Mouse (Mus musculus) adrenal gland, postnatal 10 days (tissue): ENCODE results near the gene Amigo2. TPM values are rescaled to one million over a fixed set of nuclear protein-coding genes. Genes with fewer than 3 reads are reported as not detected.

Experiments
- DNase-seq: peaks from one replicate; pipeline ENCODE4 v3.0.0; 2021; ENCODE audit warnings: mixed read lengths
- long read RNA-seq, 2 experiments: library from polyadenylated mRNA; stranded (forward); transcript quantifications; one replicate each; pipeline ENCODE4 v2.0.0; 2021
- total RNA-seq, 2 experiments: library from RNA; stranded (reverse); gene quantifications; 2 replicates each; pipeline ENCODE4 v1.2.3; 2021

The Amigo2 gene
- total RNA-seq = 10 to 100 TPM in 1 of 2 experiments, 1 to 10 TPM in 1; 9.2 to 12.1 TPM
- long read RNA-seq, experiment 1, transcript Amigo2-202 (1 exons, 2,998 nt) = minor isoform, 6 of 37 reads
- long read RNA-seq, experiment 1, transcript Amigo2-201 (2 exons, 2,801 nt) = major isoform, 9 of 37 reads
- long read RNA-seq, experiment 1, partial matches to known transcripts = 0 of 37 reads
- long read RNA-seq, experiment 1, other reads (novel, unspliced or antisense) = 22 of 37 reads
- long read RNA-seq, experiment 2, transcript Amigo2-202 (1 exons, 2,998 nt) = major isoform, 5 of 28 reads
- long read RNA-seq, experiment 2, partial matches to known transcripts = 0 of 28 reads
- long read RNA-seq, experiment 2, other reads (novel, unspliced or antisense) = 22 of 28 reads

- DNase-seq = peak; percentile 83
Observed at GRCm38 (mm10) chr15:97246911-97247790, at the start of gene Amigo2, which contains the start of gene Pced1b. Gene Amigo2 (minus strand): TSS chr15:97247287. Gene Pced1b (plus strand): TSS chr15:97247107.

DNA sequence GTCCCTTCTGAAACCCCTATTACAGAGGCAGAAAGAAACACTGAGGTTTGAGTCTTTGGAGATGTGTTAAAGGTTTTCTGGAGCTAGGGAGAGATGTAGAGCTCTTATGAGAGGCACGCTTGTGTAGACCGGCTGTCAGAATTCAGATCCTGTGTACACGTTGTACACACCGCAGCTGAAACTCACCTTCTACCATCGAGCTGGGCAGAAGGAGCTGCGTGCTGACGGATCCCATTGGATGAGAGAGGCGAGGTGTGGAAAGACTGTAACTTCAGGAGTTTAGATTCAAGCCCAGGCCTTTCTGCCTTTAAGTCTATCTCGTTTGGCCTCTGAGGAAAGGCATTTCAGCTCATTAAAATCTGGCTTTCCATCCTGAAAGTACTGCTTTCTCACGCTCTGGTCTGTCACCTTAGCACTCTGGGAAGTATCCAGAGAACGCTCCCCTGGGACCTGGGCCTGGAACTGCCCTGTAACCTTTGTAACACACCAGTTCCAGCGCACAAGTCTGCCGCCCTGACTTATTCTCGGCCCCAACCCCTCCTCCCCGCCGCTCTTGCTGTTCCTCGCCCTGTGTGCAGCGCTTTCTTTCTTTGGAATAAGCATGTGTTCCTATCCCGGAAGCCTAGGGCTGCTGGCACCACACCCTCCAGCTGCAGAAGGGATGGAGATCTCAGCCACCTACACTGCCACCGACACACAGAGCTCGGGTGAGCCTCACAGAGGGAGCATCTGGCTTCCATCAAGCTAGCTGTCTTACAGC, 44.4 kb upstream of the Amigo2 start:
- DNase-seq = peak; percentile 84

- no peak for DNase-seq
Observed at GRCm38 (mm10) chr15:97290351-97290750, 43.3 kb upstream of the Amigo2 start.

DNA sequence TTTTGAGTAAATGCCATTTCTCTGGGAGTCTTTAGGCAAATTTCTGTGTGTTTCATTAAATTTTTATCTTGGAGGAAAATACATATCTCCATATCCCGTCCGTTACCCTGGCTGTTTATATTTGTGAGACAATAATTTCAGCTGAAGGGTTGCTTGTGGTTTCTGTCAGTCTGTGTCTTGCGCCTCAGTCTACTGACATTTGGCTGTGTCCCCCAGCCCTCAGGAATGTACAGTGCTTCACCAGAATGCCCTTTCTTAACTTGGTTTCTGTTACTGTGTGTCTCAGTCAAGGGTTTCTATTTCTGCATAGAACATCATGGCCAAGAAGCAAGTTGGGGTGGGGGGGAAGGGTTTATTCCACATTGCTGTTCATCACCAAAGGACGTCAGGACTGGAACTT, 42.1 kb upstream of the Amigo2 start:
- DNase-seq = no peak

DNA sequence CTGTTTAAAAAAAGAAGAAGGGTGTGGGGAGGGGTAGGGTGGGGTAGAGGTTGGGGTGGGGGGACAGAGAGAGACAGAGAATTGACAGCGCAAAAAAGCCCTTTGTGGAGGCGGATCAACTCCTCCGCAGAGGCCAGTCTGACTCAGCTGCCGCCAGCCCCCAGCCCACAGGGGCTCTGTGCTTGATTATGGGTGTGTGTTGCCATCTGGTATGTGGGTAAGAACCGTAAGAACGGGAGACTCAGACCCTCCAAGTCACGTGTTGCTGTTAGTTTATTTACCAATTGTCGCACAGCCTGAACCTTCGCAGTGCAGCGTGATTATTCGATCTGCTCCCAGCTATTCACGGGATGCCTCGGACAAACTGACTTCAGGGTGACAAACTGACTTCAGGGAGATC, 41.6 kb upstream of the Amigo2 start:
- no peak for DNase-seq

DNA sequence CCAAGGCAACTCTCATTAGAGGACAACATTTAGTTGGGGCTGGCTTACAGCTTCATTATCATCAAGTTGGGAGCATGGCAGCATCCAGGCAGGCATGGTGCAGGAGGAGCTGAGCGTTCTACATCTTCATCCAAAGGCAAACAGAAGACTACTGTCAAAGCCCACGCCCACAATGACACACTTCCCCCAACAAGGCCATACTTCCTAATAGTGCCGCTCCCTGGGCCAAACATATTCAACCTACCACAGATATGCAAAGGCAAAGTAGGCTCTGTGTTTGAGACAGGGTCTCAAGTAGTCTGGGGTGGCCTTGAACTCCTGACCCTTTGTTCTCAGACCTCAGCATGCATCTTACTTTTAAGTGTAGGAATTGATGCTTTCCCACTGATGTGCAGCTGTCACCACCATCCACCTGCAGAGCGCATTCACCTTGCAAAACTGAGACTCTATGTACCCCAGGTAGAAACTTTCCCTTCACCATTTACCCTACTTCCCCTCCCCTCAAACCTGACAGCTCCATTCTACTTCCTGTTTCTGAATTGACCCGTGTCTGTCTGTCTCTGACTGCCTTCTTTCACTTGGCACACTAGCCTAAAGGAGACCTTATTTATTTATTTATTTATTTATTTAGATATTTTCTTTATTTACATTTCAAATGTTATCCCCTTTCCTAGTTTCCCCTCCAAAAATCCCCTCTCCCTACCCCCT, 40.5 kb upstream of the Amigo2 start:
- no peak for DNase-seq

DNA sequence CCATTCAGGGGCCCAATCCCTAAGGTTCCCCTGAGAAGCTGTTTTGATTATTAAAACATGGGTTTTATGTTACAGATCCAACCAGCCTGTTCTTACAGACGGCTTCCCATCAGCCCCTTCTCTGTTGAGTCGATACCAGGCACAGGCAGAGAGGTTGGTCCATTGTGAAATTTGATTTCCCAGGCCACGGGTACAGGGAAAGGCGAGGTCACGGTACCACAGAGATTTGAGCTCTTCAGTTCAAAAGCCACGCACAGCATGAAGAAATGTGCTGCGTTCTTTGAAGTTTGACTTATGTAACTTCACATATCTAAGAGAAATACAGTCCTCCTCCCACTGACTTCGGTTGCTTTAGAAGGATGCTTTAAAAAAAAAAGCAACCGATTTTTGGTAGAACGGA, 39.6 kb upstream of the Amigo2 start:
- DNase-seq = no peak

DNA sequence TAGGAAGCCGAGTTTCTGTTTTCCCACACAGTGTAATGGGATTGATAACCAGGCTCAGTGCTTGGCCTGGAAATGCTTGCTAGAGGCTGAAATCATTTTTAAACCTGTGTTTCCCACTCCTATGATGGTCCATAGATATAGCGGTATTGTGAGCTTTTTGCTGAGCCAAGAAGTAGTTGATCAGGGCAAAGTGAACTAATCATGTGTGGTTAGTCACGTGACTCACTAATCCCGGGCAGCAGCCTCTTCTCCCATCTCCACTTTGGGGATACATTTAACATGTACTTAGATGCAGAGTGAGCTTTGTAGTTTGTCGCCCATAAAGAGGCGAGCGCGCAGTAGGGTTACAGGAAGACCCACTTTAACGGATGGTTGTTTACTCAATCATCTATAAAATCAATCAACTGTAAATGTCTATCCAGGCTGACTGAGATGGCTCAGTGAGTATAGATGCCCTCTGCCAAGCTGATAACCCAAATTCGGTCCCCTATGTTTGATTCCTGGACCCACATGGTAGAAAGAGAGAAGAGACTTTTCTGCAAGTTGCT, 38.7 kb upstream of the Amigo2 start:
- no peak for DNase-seq

DNA sequence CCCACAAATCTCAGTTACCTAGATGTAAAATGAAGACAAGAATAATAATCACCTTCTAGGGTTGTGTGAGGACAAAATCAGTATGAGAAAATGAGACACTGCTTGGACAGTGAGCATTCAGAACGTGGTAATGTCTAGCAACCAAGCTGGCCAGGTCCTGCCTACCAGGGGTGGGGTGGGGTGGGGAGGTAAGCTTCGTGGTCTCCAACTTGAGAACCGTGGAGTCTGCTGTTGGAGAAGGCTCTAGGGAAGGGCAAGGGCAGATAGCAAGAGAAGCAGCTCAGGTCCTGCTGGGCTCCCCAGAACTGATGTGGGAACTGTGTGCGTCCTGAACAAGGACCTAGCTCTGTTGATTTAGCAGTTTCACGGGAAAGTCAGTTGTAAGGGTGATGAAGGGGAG, 37.1 kb upstream of the Amigo2 start:
- DNase-seq = no peak

DNA sequence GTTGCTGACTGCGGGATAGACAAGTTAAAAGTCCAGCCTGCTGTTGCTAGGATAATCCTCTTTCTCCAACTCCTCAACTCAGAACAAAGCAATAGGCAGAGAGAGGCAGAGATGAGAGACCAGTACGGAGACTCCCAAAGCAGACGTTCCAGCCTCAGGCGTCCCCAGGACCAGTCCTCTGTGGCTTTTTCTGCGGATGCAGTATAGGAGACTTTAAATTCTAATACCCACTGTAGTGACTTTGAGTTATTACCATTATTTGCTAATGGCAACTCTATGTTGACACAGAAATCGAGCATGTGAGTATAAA, 35.4 kb upstream of the Amigo2 start:
- no peak for DNase-seq

DNA sequence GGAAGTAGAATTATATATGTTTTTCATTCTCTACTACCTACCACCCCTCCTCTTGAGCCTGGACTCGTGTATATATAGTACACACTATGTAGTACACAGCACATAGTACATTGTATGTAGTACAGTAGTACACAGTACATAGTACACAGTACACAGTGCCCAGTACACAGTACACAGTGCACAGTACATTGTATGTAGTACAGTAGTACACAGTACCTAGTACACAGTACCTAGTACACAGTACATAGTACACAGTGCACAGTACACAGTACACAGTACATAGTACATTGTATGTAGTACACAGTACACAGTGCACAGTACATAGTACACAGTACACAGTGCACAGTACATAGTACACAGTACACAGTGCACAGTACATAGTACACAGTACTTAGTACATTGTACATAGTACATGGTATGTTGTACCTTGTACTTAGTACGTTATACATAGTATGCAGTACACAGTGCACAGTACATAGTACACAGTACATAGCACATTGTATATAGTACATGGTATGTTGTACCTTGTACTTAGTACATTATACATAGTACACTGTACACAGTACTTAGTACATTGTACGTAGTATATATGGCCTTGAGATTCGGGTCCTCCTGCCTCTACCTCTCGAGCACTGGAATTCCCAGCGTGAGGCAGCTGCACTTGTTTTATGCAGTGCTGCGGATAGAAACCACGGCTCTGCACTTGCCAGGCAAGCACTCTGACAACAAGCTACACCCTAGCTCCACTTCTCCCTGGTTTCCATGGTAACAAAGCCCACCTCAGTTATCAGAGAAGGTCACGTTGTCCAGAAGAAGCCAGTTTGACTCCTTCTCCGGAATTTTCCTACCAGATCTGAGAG, 34.9 kb upstream of the Amigo2 start:
- no peak for DNase-seq

GRCm38 (mm10) chr15:97280776-97281175, 33.7 kb upstream of the Amigo2 start:
- DNase-seq = no peak

DNA sequence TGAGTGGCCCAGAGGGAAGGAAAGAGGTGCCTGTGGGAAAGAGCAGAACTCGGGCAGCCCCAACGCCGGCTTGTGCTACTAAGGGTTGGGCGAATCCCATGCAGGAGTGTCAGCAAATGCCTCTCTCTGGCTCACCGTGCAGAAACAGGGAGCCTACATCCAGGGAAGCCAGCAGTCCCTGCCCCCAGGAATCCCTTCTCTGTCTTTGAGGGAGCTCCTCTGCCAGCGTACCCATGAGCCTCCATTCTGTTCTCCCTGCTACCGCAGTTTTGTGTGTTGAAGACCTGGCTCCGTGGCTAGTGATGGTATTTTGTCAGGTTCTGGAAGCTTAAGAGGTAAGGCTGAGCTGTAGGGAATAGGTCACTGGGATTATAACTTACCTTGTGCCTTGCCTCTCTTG, 33.0 kb upstream of the Amigo2 start:
- DNase-seq = no peak

- DNase-seq = no peak
Observed at GRCm38 (mm10) chr15:97278340-97278948, 31.4 kb upstream of the Amigo2 start.

DNA sequence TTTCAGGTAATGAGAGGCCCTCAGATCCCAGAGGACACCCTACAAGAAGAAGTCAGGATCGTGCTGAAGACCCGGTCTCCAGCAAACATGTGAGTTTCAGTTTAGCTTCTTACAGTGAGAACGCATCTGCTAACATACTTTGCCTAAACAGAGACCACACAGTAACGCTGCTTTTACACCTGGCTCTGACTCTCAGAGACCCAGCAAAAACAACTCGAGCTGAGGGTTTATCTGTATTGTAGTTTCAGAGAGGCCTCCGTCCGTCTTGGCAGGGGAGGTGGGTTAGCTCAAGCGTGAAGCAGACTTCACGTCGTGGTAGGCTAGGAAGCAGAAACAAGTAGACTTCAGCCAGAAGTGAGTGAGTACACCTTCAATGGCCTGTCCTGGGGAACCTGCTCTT, 30.2 kb upstream of the Amigo2 start:
- no peak for DNase-seq

DNA sequence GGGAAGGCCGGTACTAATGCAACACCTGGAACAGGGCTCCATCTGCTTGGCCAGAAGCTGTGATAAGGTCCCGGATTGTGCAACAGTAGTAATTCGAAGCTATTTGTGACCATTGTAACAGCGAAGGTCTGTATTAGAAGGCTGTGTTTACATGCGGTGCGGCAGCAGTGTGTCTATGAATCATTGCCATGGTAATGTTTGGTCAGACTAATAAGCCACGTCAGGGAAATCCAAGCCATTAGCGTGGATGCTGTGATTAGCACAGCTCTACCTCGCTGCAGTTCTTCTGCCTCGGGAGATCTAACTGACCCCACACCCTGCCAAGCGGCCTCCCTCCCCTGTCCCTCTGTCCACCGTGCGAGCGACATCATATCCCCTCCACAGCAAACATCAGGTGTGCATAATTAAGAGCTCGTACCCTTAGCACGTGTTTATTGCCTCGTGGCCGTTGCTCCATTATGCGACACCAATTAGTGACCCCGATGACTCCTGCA, 29.6 kb upstream of the Amigo2 start:
- DNase-seq = peak; percentile 41

GRCm38 (mm10) chr15:97275626-97276395, 28.7 kb upstream of the Amigo2 start:
- no peak for DNase-seq

GRCm38 (mm10) chr15:97272831-97273230, 25.7 kb upstream of the Amigo2 start:
- no peak for DNase-seq

GRCm38 (mm10) chr15:97271985-97272697, 25.1 kb upstream of the Amigo2 start:
- no peak for DNase-seq
